Mouse (Mus musculus) heart, postnatal 0 days (tissue): Measurements from ENCODE around the gene Mif4gd.

Experiments
- CTCF ChIP-seq: IDR thresholded peaks from 2 replicates; pipeline ENCODE4 v1.5.1; 2016; ENCODE audit warnings: antibody characterized with exemption, control low read depth, low read depth
- EP300 ChIP-seq: IDR thresholded peaks from 2 replicates; pipeline ENCODE4 v1.6.1; 2016; ENCODE audit warnings: antibody characterized with exemption, low read depth

DNA sequence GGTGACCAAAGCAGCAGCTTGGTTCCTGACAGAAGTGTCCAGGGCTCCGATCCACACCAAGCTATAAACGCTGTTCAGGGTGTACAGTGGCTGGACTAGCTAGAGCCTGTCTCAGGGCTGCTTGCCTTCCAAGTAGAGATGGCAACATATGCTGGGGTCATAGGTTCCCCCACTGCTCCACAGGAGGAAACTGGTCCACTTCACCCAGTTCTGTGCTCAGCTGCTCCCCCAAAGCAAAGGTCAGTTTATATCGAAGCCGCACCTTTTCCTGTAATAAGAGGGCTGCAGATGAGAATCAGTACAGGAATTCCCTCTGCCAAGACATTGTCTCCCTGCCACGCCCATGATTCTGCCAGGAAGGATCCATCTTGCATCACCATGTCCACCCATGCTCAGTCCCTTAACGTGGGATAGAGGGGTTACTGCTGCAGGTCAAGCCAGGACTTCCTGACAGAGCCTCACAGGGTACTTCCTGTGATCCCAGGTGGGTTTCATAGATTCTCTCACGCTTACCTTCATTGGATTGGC lies 27.1 kb downstream of the Mif4gd start:
- TF ChIP-seq CTCF (no peak), EP300 (no peak)
